Mouse (Mus musculus) liver, postnatal 0 days (tissue): Measurements from ENCODE around the gene Slc35d2. TPM values are rescaled to one million over a fixed set of nuclear protein-coding genes. Genes with fewer than 3 reads are reported as not detected.

ENCODE experiments used
- ATAC-seq: fragments of 200-750 bp; cut with Nextera tagmentation; 2 replicates; pipeline ENCODE4 v1.8.0; 2017; ENCODE audit warnings: mild to moderate bottlenecking, moderate library complexity
- DNase-seq: peaks from one replicate; pipeline ENCODE4 v3.0.0-alpha.2; 2016
- H3K27ac ChIP-seq: fragments of 300-500 bp; sonication (generic); 2 replicates; pipeline ENCODE4 v1.5.1; 2014; ENCODE audit warnings: antibody characterized with exemption, moderate library complexity, mild to moderate bottlenecking, low read depth
- H3K27me3 ChIP-seq: fragments of 300-500 bp; sonication (generic); 2 replicates; pipeline ENCODE4 v1.6.1; 2014; ENCODE audit warnings: low read length, control low read depth, mixed read lengths; ENCODE audit not compliant: insufficient read depth
- H3K36me3 ChIP-seq: fragments of 300-500 bp; sonication (generic); replicated peaks from 2 replicates; pipeline ENCODE4 v1.6.1; 2014; ENCODE audit warnings: mild to moderate bottlenecking, control low read depth, low read length, moderate library complexity, mixed read lengths; ENCODE audit not compliant: insufficient read depth
- H3K4me1 ChIP-seq: fragments of 300-500 bp; sonication (generic); 2 replicates; pipeline ENCODE4 v1.6.1; 2014; ENCODE audit warnings: antibody characterized with exemption, mild to moderate bottlenecking, control low read depth; ENCODE audit not compliant: insufficient read depth
- H3K4me2 ChIP-seq: fragments of 300-500 bp; sonication (generic); 2 replicates; pipeline ENCODE4 v1.6.1; 2014; ENCODE audit warnings: low read depth, mild to moderate bottlenecking, low read length, moderate library complexity, mixed read lengths
- H3K4me3 ChIP-seq: fragments of 300-500 bp; sonication (generic); 2 replicates; pipeline ENCODE4 v1.5.1; 2014; ENCODE audit warnings: low read depth, low read length
- H3K9ac ChIP-seq: fragments of 300-500 bp; sonication (generic); replicated peaks from 2 replicates; pipeline ENCODE4 v1.6.1; 2014; ENCODE audit warnings: mild to moderate bottlenecking, moderate library complexity
- H3K9me3 ChIP-seq: fragments of 300-500 bp; sonication (generic); 2 replicates; pipeline ENCODE4 v1.6.1; 2016; ENCODE audit warnings: mild to moderate bottlenecking, control low read depth, low read length, mixed read lengths
- CTCF ChIP-seq: sonication (generic); IDR thresholded peaks from 2 replicates; pipeline ENCODE4 v1.5.1; 2016; ENCODE audit warnings: antibody characterized with exemption, low read depth
- EP300 ChIP-seq: IDR thresholded peaks from 2 replicates; pipeline ENCODE4 v1.6.1; 2016; ENCODE audit warnings: antibody characterized with exemption, low read depth, mild to moderate bottlenecking
- WGBS: fragments of 180-500 bp; shearing (Covaris S2); extraction: QIAGEN DNeasy Blood & Tissue Kit; methylation state at CpG from one replicate; pipeline ENCODE4 v1.1.7; 2014; ENCODE audit not compliant: insufficient replicate concordance; 5-methylcytosine and 5-hydroxymethylcytosine counted together
- polyA plus RNA-seq: library from polyadenylated mRNA; unstranded; fragments of >200 nt; fragmentation: Nextera tagmentation; extraction: Ambion mirVana; gene quantifications from 2 replicates; pipeline ENCODE4 v1.2.1, GENCODE M21; 2015

Gene Slc35d2
- polyA plus RNA-seq, 1 experiment from 2014 or later, result 11.8 TPM

GRCm38 (mm10) chr13:64081012-64081919, 47.9 kb downstream of the Slc35d2 start:
- ATAC-seq (no peak), DNase-seq (no peak)
- WGBS, result 61% methylated on average over 16 of the region's 16 CpGs

GRCm38 (mm10) chr13:64077591-64077990, 51.6 kb downstream of the Slc35d2 start:
- ATAC-seq (no peak), DNase-seq (no peak)
- Histone ChIP-seq H3K4me1 (no peaks in the 10 kb centered on the region), H3K9me3 (no peaks in the 10 kb centered on the region), H3K27ac (no peak overlapping the region), H3K4me2 (no peak overlapping the region), H3K27me3 (no peaks in the 10 kb centered on the region), H3K9ac (no peak overlapping the region), H3K36me3 (no peaks in the 10 kb centered on the region), H3K4me3 (no peak overlapping the region)
- TF ChIP-seq CTCF (no peak), EP300 (no peak)
- 72% methylated on average over 5 of the region's 5 CpGs for WGBS

More at GRCm38 (mm10) chr13:64081012-64081919, 47.9 kb downstream of the Slc35d2 start:
- no peaks in the 10 kb centered on the region for H3K36me3 ChIP-seq
- H3K4me3 ChIP-seq, result no peak overlapping the region
- H3K9ac ChIP-seq, result no peak overlapping the region
- H3K27ac ChIP-seq, result no peak overlapping the region
- H3K9me3 ChIP-seq, result no peaks in the 10 kb centered on the region
- no peaks in the 10 kb centered on the region for H3K4me1 ChIP-seq
- H3K27me3 ChIP-seq, result no peaks in the 10 kb centered on the region
- H3K4me2 ChIP-seq, result no peak overlapping the region
- no peak for TF ChIP-seq EP300
- no peak for TF ChIP-seq CTCF

- 60% methylated on average over 4 of the region's 4 CpGs for WGBS
- no peaks in the 10 kb centered on the region for H3K9me3 ChIP-seq
These were observed 53.1 kb downstream of the Slc35d2 start for GRCm38 (mm10) chr13:64076074-64076473.

GRCm38 (mm10) chr13:64066653-64067052, 62.5 kb downstream of the Slc35d2 start:
- DNase-seq, result no peak
- H3K27me3 ChIP-seq, result no peaks in the 10 kb centered on the region
- no peak for ATAC-seq
- H3K4me1 ChIP-seq, result no peaks in the 10 kb centered on the region
- TF ChIP-seq CTCF (no peak), EP300 (no peak)
- H3K9me3 ChIP-seq, result no peaks in the 10 kb centered on the region
- no peaks in the 10 kb centered on the region for H3K36me3 ChIP-seq
- H3K4me2 ChIP-seq, result no peak overlapping the region
- WGBS, result 19% methylated on average over 3 of the region's 3 CpGs
- no peak overlapping the region for H3K27ac ChIP-seq
- no peak overlapping the region for H3K9ac ChIP-seq
- H3K4me3 ChIP-seq, result no peak overlapping the region

More at GRCm38 (mm10) chr13:64076074-64076473, 53.1 kb downstream of the Slc35d2 start:
- no peaks in the 10 kb centered on the region for H3K36me3 ChIP-seq
- H3K4me3 ChIP-seq, result no peak overlapping the region
- H3K9ac ChIP-seq, result no peak overlapping the region
- H3K4me1 ChIP-seq, result no peaks in the 10 kb centered on the region
- ATAC-seq (no peak), DNase-seq (no peak)
- no peaks in the 10 kb centered on the region for H3K27me3 ChIP-seq
- H3K4me2 ChIP-seq, result no peak overlapping the region
- TF ChIP-seq CTCF, result no peak
- TF ChIP-seq EP300, result no peak
- H3K27ac ChIP-seq, result no peak overlapping the region

- H3K9ac ChIP-seq, result no peak overlapping the region
- H3K9me3 ChIP-seq, result no peaks in the 10 kb centered on the region
- no peak for TF ChIP-seq EP300
- TF ChIP-seq CTCF, result no peak
- H3K4me3 ChIP-seq, result no peak overlapping the region
- H3K27me3 ChIP-seq, result no peaks in the 10 kb centered on the region
- ATAC-seq (no peak), DNase-seq (no peak)
- H3K4me2 ChIP-seq, result no peak overlapping the region
- H3K36me3 ChIP-seq, result no peaks in the 10 kb centered on the region
- H3K4me1 ChIP-seq, result no peaks in the 10 kb centered on the region
- H3K27ac ChIP-seq, result no peak overlapping the region
These were observed 64.9 kb downstream of the Slc35d2 start for GRCm38 (mm10) chr13:64064276-64064675.

- no peaks in the 10 kb centered on the region for H3K27me3 ChIP-seq
- ATAC-seq (no peak), DNase-seq (no peak)
- no peaks in the 10 kb centered on the region for H3K9me3 ChIP-seq
- no peak overlapping the region for H3K9ac ChIP-seq
- TF ChIP-seq EP300 (no peak), CTCF (no peak)
- WGBS, result 76% methylated on average over 5 of the region's 5 CpGs
- H3K36me3 ChIP-seq, result no peaks in the 10 kb centered on the region
- no peak overlapping the region for H3K4me2 ChIP-seq
- H3K4me1 ChIP-seq, result no peaks in the 10 kb centered on the region
- no peak overlapping the region for H3K27ac ChIP-seq
- H3K4me3 ChIP-seq, result no peak overlapping the region
These were observed 68.1 kb downstream of the Slc35d2 start for GRCm38 (mm10) chr13:64060935-64061506.
